Mouse (Mus musculus) limb, embryonic 11.5 days (tissue): ENCODE data around the gene Gpr137c. TPM values are rescaled to one million over a fixed set of nuclear protein-coding genes. Genes with fewer than 3 reads are reported as not detected.

Source experiments
- polyA plus RNA-seq: library from polyadenylated mRNA; unstranded; fragments of >200 nt; fragmentation: Nextera tagmentation; extraction: Ambion mirVana; gene quantifications from 2 replicates; pipeline ENCODE4 v1.2.1, GENCODE M21; 2014

Gpr137c gene
- polyA plus RNA-seq, 1 experiment from 2014 or later: 4.4 TPM

Other genes with a start within 250 kb of the Gpr137c start
- 0.07 TPM in 1 of 2 replicates, not detected in the other for gene Ptger2, start 231.5 kb upstream of the Gpr137c start, polyA plus RNA-seq
- gene Txndc16, start 611 bp downstream of the Gpr137c start, polyA plus RNA-seq: 14.1 and 16.0 TPM in 2 replicates
- 29.3 and 32.9 TPM in 2 replicates for gene Ero1l, start 99.1 kb downstream of the Gpr137c start, polyA plus RNA-seq
- gene Psmc6, start 110.1 kb downstream of the Gpr137c start, polyA plus RNA-seq: 237 and 242 TPM in 2 replicates
- gene Styx, start 131.4 kb downstream of the Gpr137c start, polyA plus RNA-seq: 42.7 and 45.3 TPM in 2 replicates
- gene Gnpnat1, start 185.2 kb downstream of the Gpr137c start, polyA plus RNA-seq: 54.7 and 58.3 TPM in 2 replicates